Comparison of ENCODE assay signal across 20 mouse cellular contexts in genomic region chr3:129558016-129558955, GRCm38 (mm10). TPM values are rescaled to one million over a fixed set of nuclear protein-coding genes. Genes with fewer than 3 reads are reported as not detected.
DNase-seq lines count a peak whose midpoint lies in the region; ATAC-seq and TF ChIP-seq lines count a peak whose summit lies in the region.
"Had no signal": no experiment of that assay in that cellular context is flagged by ENCODE, and none has a peak within 500 bp of the region (broad histone marks: within the 10 kb centered on the region; RNA-seq: fewer than 3 reads in every experiment).

No protein-coding gene starts in this region.

- H3K4me3 ChIP-seq in liver, embryonic 15.5 days (replicated peaks), result no peak overlapping the region
- no peak overlapping the region for H3K4me3 ChIP-seq in liver, embryonic 12.5 days
- H3K4me3 ChIP-seq in kidney, postnatal 0 days (replicated peaks; ENCODE audit: low read depth, low read length), result no peak overlapping the region
- H3K4me3 ChIP-seq in stomach, embryonic 16.5 days (replicated peaks; ENCODE audit: low read length), result no peak overlapping the region
- H3K4me3 ChIP-seq: embryonic facial prominence, embryonic 15.5 days; forebrain, embryonic 13.5 days; heart, embryonic 12.5 days; hindbrain, embryonic 15.5 days; limb, embryonic 13.5 days; megakaryocyte, embryonic 14.5 days; midbrain, embryonic 15.5 days had no signal

- no peaks in the 10 kb centered on the region for H3K9me3 ChIP-seq in liver, embryonic 15.5 days (replicated peaks)
- no peaks in the 10 kb centered on the region for H3K9me3 ChIP-seq in liver, embryonic 12.5 days (replicated peaks)
- H3K9me3 ChIP-seq in kidney, postnatal 0 days (replicated peaks; ENCODE audit: low read length), result no peaks in the 10 kb centered on the region
- H3K9me3 ChIP-seq in stomach, embryonic 16.5 days (replicated peaks; ENCODE audit: control insufficient read depth, low read length), result no peaks in the 10 kb centered on the region
- H3K9me3 ChIP-seq: embryonic facial prominence, embryonic 15.5 days; forebrain, embryonic 13.5 days; heart, embryonic 12.5 days; hindbrain, embryonic 15.5 days; limb, embryonic 13.5 days; megakaryocyte, embryonic 14.5 days; midbrain, embryonic 15.5 days had no signal

- no peak overlapping the region for H3K9ac ChIP-seq in liver, embryonic 15.5 days
- H3K9ac ChIP-seq in liver, embryonic 12.5 days, result no peak overlapping the region
- H3K9ac ChIP-seq in kidney, postnatal 0 days (ENCODE audit: low read depth, low read length), result no peak overlapping the region
- no peak overlapping the region for H3K9ac ChIP-seq in stomach, embryonic 16.5 days (ENCODE audit: low read length)
- H3K9ac ChIP-seq: embryonic facial prominence, embryonic 15.5 days; forebrain, embryonic 13.5 days; heart, embryonic 12.5 days; hindbrain, embryonic 15.5 days; limb, embryonic 13.5 days; midbrain, embryonic 15.5 days had no signal

- H3K36me3 ChIP-seq in liver, embryonic 15.5 days (replicated peaks), result no peaks in the 10 kb centered on the region
- H3K36me3 ChIP-seq in liver, embryonic 12.5 days, result peaks cover 2% of the 10 kb centered on the region
- H3K36me3 ChIP-seq in kidney, postnatal 0 days (ENCODE audit: insufficient read depth, low read length), result no peaks in the 10 kb centered on the region
- no peaks in the 10 kb centered on the region for H3K36me3 ChIP-seq in stomach, embryonic 16.5 days (ENCODE audit: control insufficient read depth, insufficient read depth, low read length)
- H3K36me3 ChIP-seq: embryonic facial prominence, embryonic 15.5 days; heart, embryonic 12.5 days; hindbrain, embryonic 15.5 days; midbrain, embryonic 15.5 days had no signal

- peak overlapping the region; percentile 29; the same call in 1 of the 2 replicates for H3K27ac ChIP-seq in liver, embryonic 15.5 days (replicated peaks)
- H3K27ac ChIP-seq in liver, embryonic 12.5 days, result no peak overlapping the region
- peak overlapping the region; percentile 34; the same call in 1 of the 2 replicates for H3K27ac ChIP-seq in kidney, postnatal 0 days
- H3K27ac ChIP-seq in stomach, embryonic 16.5 days (ENCODE audit: low read length), result peak overlapping the region; percentile 50
- H3K27ac ChIP-seq: embryonic facial prominence, embryonic 15.5 days; forebrain, embryonic 13.5 days; hindbrain, embryonic 15.5 days; limb, embryonic 13.5 days; midbrain, embryonic 15.5 days had no signal

- H3K4me1 ChIP-seq in liver, embryonic 15.5 days (replicated peaks), result peaks cover 35% of the 10 kb centered on the region
- peaks cover 44% of the 10 kb centered on the region for H3K4me1 ChIP-seq in liver, embryonic 12.5 days
- no peaks in the 10 kb centered on the region; the same call in 1 of the 2 replicates for H3K4me1 ChIP-seq in kidney, postnatal 0 days (replicated peaks; ENCODE audit: insufficient read depth, low read length)
- 0 out of 2 replicates have a peak, but pooled peaks cover 5% of the 10 kb centered on the region for H3K4me1 ChIP-seq in stomach, embryonic 16.5 days (ENCODE audit: control insufficient read depth, insufficient read depth, low read length)
- H3K4me1 ChIP-seq: hindbrain, embryonic 15.5 days; limb, embryonic 13.5 days; midbrain, embryonic 15.5 days had no signal

- DNase-seq in gonadal fat pad, adult 2 months (ENCODE audit: low read depth), result peak; percentile 44
- no peak for DNase-seq in kidney, postnatal 0 days (ENCODE audit: low spot score)
- DNase-seq in spleen, postnatal 10 days (ENCODE audit: low spot score in 2 of 2), result no peak
- DNase-seq in embryo, embryonic 10.5 days (ENCODE audit: low spot score), result no peak
- DNase-seq: cerebellum, postnatal 10 days; embryo, embryonic 11 days; right cerebral cortex, postnatal 25 days had no signal

- no peak for TF ChIP-seq CTCF in kidney, postnatal 0 days (IDR thresholded peaks at IDR 0.05; ENCODE audit: low read depth)

- no peak overlapping the region for H3K4me2 ChIP-seq in liver, embryonic 15.5 days
- no peak overlapping the region for H3K4me2 ChIP-seq in liver, embryonic 12.5 days
- H3K4me2 ChIP-seq in kidney, postnatal 0 days (ENCODE audit: low read length), result no peak overlapping the region
- H3K4me2 ChIP-seq in stomach, embryonic 16.5 days (ENCODE audit: low read depth, low read length), result no peak overlapping the region
- H3K4me2 ChIP-seq: embryonic facial prominence, embryonic 15.5 days; forebrain, embryonic 13.5 days; heart, embryonic 12.5 days; hindbrain, embryonic 15.5 days; limb, embryonic 13.5 days; midbrain, embryonic 15.5 days had no signal

- no peak for ATAC-seq in liver, embryonic 15.5 days (ENCODE audit: insufficient read depth)
- no peak for ATAC-seq in liver, embryonic 12.5 days
- ATAC-seq in kidney, postnatal 0 days (replicated peaks; ENCODE audit: low FRiP score, low read depth), result no peak
- ATAC-seq in stomach, embryonic 16.5 days (ENCODE audit: insufficient read depth, low FRiP score), result no peak
- ATAC-seq: forebrain, embryonic 13.5 days; intestine, embryonic 16.5 days; lung, postnatal 0 days; midbrain, embryonic 15.5 days; Patski had no signal

- no peaks in the 10 kb centered on the region for H3K27me3 ChIP-seq in liver, embryonic 15.5 days
- no peaks in the 10 kb centered on the region for H3K27me3 ChIP-seq in liver, embryonic 12.5 days (replicated peaks)
- H3K27me3 ChIP-seq in kidney, postnatal 0 days (ENCODE audit: insufficient read depth, low read length), result no peaks in the 10 kb centered on the region
- no peaks in the 10 kb centered on the region for H3K27me3 ChIP-seq in stomach, embryonic 16.5 days (ENCODE audit: control insufficient read depth, insufficient read depth, low read length)
- H3K27me3 ChIP-seq: embryonic facial prominence, embryonic 15.5 days; forebrain, embryonic 13.5 days; heart, embryonic 12.5 days; hindbrain, embryonic 15.5 days; limb, embryonic 13.5 days; megakaryocyte, embryonic 14.5 days; midbrain, embryonic 15.5 days; Patski had no signal

- WGBS in liver, embryonic 15.5 days (ENCODE audit: insufficient replicate concordance), result 76% methylated on average over 22 of the region's 22 CpGs
- WGBS in liver, embryonic 12.5 days (ENCODE audit: insufficient replicate concordance), result 84% methylated on average over 22 of the region's 22 CpGs
- WGBS in kidney, postnatal 0 days, result 79% methylated on average over 22 of the region's 22 CpGs
- WGBS in stomach, embryonic 16.5 days, result 72% methylated on average over 22 of the region's 22 CpGs

RNA-seq across cellular contexts. Expression of gene Elovl6, which starts 26.1 kb away (rescaled TPM):
- polyA plus RNA-seq in liver, embryonic 15.5 days (2015; fragmentation: Nextera tagmentation; extraction: Ambion mirVana), result 10.3 and 12.0 TPM in 2 replicates
- polyA plus RNA-seq in liver, embryonic 12.5 days (2016; fragmentation: Nextera tagmentation; extraction: Ambion mirVana), result 14.3 and 14.8 TPM in 2 replicates
- 126 and 166 TPM in 2 replicates for polyA plus RNA-seq in gonadal fat pad, adult 2 months (2012; rRNA removed)
- 34.2 and 37.0 TPM in 2 replicates for polyA plus RNA-seq in kidney, postnatal 0 days (2015; fragmentation: Nextera tagmentation; extraction: Ambion mirVana)
- 27.5 and 31.5 TPM in 2 replicates for polyA plus RNA-seq in stomach, embryonic 16.5 days (2015; fragmentation: Nextera tagmentation; extraction: Ambion mirVana)
